Comparison of ENCODE assay signal across 16 mouse cellular contexts in genomic region chr13:71378641-71379040, GRCm38 (mm10).
"Had no signal": no experiment of that assay in that cellular context is flagged by ENCODE, and none has a peak within 500 bp of the region (broad histone marks: within the 10 kb centered on the region; RNA-seq: fewer than 3 reads in every experiment).

No protein-coding gene starts in this region.

- DNase-seq: cerebellum, adult 8-10 months; cerebellum, adult 9-10 months; cerebellum, adult 9-11 months; cerebellum, postnatal 10 days; cerebellum, postnatal 14 days; cerebellum, postnatal 25 days; embryo, embryonic 11 days; forebrain, postnatal 0 days; gastrocnemius, adult 2 months; gastrocnemius, postnatal 10 days; gastrocnemius, postnatal 14 days; gastrocnemius, postnatal 25 days; gastrocnemius, postnatal 36 days; heart, adult 11 months; heart, adult 18-20 months; heart, adult 2 months had no signal
